Mouse (Mus musculus) intestine, postnatal 0 days (tissue): ENCODE data around the gene Nlgn2. TPM values are rescaled to one million over a fixed set of nuclear protein-coding genes. Genes with fewer than 3 reads are reported as not detected.

Experiments used
- ATAC-seq: fragments of 200-750 bp; cut with Nextera tagmentation; 2 replicates; pipeline ENCODE4 v1.8.0; 2017; ENCODE audit warnings: mild to moderate bottlenecking, moderate TSS enrichment, moderate library complexity
- H3K27ac ChIP-seq: fragments of 300-500 bp; sonication (generic); 2 replicates; pipeline ENCODE4 v1.5.1; 2014; ENCODE audit warnings: mild to moderate bottlenecking, low read depth, low read length, moderate library complexity
- H3K27me3 ChIP-seq: fragments of 300-500 bp; sonication (generic); replicated peaks from 2 replicates; pipeline ENCODE4 v1.6.1; 2014; ENCODE audit warnings: low read length, mixed read lengths; ENCODE audit not compliant: control insufficient read depth, insufficient read depth
- H3K36me3 ChIP-seq: fragments of 300-500 bp; sonication (generic); 2 replicates; pipeline ENCODE4 v1.6.1; 2014; ENCODE audit warnings: mild to moderate bottlenecking, moderate library complexity; ENCODE audit not compliant: control insufficient read depth, insufficient read depth
- H3K4me1 ChIP-seq: fragments of 300-500 bp; sonication (generic); replicated peaks from 2 replicates; pipeline ENCODE4 v1.6.1; 2014; ENCODE audit warnings: antibody characterized with exemption, low read length, mixed read lengths; ENCODE audit not compliant: control insufficient read depth, insufficient read depth
- H3K4me2 ChIP-seq: fragments of 300-500 bp; sonication (generic); replicated peaks from 2 replicates; pipeline ENCODE4 v1.6.1; 2014; ENCODE audit warnings: low read depth, mild to moderate bottlenecking, moderate library complexity
- H3K4me3 ChIP-seq: fragments of 300-500 bp; sonication (generic); 2 replicates; pipeline ENCODE4 v1.5.1; 2014; ENCODE audit warnings: low read depth, low read length
- H3K9ac ChIP-seq: fragments of 300-500 bp; sonication (generic); 2 replicates; pipeline ENCODE4 v1.6.1; 2014; ENCODE audit warnings: mild to moderate bottlenecking, low read depth, low read length
- H3K9me3 ChIP-seq: fragments of 300-500 bp; sonication (generic); 2 replicates; pipeline ENCODE4 v1.6.1; 2016; ENCODE audit warnings: mixed run types; ENCODE audit not compliant: control insufficient read depth
- CTCF ChIP-seq: sonication (generic); IDR thresholded peaks from 2 replicates; pipeline ENCODE4 v1.5.1; 2016; ENCODE audit warnings: low read depth, mild to moderate bottlenecking, control low read depth, antibody characterized with exemption, moderate library complexity
- WGBS: fragments of 180-500 bp; shearing (Covaris S2); extraction: QIAGEN DNeasy Blood & Tissue Kit; methylation state at CpG from one replicate; pipeline ENCODE4 v1.1.7; 2014; 5-methylcytosine and 5-hydroxymethylcytosine counted together
- polyA plus RNA-seq: library from polyadenylated mRNA; unstranded; fragments of >200 nt; fragmentation: Nextera tagmentation; extraction: Ambion mirVana; gene quantifications from 2 replicates; pipeline ENCODE4 v1.2.1, GENCODE M21; 2015

Nlgn2 gene
- polyA plus RNA-seq, 1 experiment from 2014 or later, result 1.8 TPM

DNA sequence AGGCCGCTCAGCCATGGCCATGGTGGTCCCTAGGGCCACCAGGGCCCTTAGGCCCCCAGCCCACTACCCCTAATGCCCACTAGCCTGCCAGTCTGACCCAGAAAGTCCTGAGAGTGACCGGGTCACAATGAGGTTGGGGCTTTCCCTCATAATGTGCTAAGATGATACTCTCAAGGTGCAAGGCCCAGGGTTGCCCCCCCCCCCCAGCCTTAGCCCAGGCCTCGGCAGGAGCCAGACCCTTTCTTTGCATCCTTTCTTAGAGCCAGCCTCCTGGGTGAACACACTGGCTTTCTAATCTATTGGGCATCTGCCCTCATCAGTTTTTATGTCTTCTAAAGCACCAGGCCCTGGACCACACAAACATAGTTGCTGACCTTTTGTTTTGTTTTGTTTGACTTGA, 15.5 kb downstream of the Nlgn2 start, which contains the start of gene Spem1:
TSS of gene Spem1 (minus strand) at position 101 of the 400 bp plus-strand sequence.
- Histone ChIP-seq H3K4me2 (no peak within 1 kb of the TSS), H3K27ac (no peak within 1 kb of the TSS), H3K4me3 (no peak within 1 kb of the TSS), H3K9me3 (no peaks in the 10 kb centered on the region), H3K4me1 (no peaks in the 10 kb centered on the region), H3K9ac (no peak within 1 kb of the TSS), H3K36me3 (peaks cover 15% of the 10 kb centered on the region; the same call in 1 of the 2 replicates), H3K27me3 (no peaks in the 10 kb centered on the region)
- 81% methylated on average over 3 of the region's 3 CpGs for whole genome bisulfite sequencing
- no peak for TF ChIP-seq CTCF
- ATAC-seq, result no peak

DNA sequence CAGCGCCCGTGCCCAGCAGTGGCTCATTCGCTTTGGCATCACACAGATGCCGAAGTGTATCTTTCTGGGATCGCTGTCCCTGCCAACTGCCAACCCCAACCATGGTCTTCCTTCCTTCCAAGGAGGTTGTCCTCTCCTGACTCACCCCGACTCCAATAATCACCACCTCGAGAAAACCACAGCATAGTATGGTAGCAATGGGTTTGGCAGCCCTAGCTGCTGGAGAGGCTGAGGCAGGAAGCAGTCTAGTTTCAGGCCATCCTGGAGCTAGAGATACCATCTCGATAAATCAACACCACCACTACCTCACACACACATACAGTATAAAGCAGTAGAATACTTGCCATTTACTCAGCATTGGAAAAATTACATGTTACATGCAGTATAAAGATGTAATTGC, 18.7 kb downstream of the Nlgn2 start:
- H3K4me1 ChIP-seq, result no peaks in the 10 kb centered on the region
- H3K27ac ChIP-seq, result no peak overlapping the region
- WGBS, result 91% methylated on average over 8 of the region's 8 CpGs
- no peaks in the 10 kb centered on the region for H3K9me3 ChIP-seq
- no peak overlapping the region for H3K9ac ChIP-seq
- no peak overlapping the region for H3K4me2 ChIP-seq
- no peak overlapping the region for H3K4me3 ChIP-seq
- H3K36me3 ChIP-seq, result no peaks in the 10 kb centered on the region
- ATAC-seq, result no peak
- no peak for TF ChIP-seq CTCF
- no peaks in the 10 kb centered on the region for H3K27me3 ChIP-seq

DNA sequence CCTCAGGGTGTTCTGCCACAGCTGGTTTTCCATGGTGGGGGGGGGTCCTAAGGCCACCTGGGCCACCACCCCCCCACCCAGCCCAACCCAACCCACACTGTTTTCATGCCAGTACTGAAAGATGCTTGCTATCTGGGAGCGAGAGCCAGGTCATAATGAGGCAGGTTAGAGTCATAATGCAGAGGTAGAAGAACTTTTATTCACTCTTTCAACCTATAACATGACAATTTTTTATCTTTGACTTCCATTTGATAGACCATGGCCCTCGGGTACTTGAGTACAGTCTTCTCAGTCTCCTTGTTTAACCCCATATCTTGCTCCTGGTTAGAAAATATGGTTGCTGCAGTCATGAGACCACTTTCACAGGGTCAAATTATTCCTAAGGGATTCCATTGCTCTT, 19.2 kb downstream of the Nlgn2 start, which contains the start of gene Spem2:
TSS of gene Spem2 (minus strand) at position 101 of the 400 bp plus-strand sequence.
- TF ChIP-seq CTCF, result no peak
- Histone ChIP-seq H3K4me2 (no peak within 1 kb of the TSS), H3K9me3 (no peaks in the 10 kb centered on the region), H3K36me3 (no peaks in the 10 kb centered on the region), H3K9ac (no peak within 1 kb of the TSS), H3K4me3 (no peak within 1 kb of the TSS), H3K27me3 (no peaks in the 10 kb centered on the region), H3K4me1 (no peaks in the 10 kb centered on the region), H3K27ac (no peak within 1 kb of the TSS)
- WGBS, result 83% methylated on average over 2 of the region's 2 CpGs
- no peak for ATAC-seq

DNA sequence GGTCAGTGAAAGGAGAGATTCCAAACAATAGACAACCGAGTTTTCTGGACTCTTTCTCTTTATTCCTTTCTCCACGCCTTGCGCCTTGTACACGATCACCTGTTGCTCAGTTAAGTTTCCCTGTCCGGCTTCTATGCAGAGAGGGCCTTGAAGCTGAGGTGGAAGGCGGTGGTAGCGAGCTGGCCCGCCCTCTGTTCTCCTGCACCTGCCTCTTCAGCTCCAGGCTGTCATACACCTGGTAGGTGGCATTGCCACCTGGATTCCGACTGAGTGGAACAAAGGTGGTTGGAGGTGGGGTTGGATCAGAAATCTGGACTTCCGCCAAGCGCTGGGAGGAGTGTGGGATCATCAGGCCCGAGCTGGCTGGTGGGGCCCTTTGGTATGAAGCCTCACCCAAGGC, 21.1 kb downstream of the Nlgn2 start:
- Histone ChIP-seq H3K4me1 (no peaks in the 10 kb centered on the region), H3K9me3 (no peaks in the 10 kb centered on the region), H3K9ac (no peak overlapping the region), H3K27ac (no peak overlapping the region), H3K4me3 (no peak overlapping the region), H3K36me3 (no peaks in the 10 kb centered on the region), H3K27me3 (no peaks in the 10 kb centered on the region), H3K4me2 (no peak overlapping the region; the same call in 1 of the 2 replicates)
- TF ChIP-seq CTCF, result no peak
- WGBS, result 60% methylated on average over 12 of the region's 12 CpGs
- ATAC-seq, result peak; percentile 85

DNA sequence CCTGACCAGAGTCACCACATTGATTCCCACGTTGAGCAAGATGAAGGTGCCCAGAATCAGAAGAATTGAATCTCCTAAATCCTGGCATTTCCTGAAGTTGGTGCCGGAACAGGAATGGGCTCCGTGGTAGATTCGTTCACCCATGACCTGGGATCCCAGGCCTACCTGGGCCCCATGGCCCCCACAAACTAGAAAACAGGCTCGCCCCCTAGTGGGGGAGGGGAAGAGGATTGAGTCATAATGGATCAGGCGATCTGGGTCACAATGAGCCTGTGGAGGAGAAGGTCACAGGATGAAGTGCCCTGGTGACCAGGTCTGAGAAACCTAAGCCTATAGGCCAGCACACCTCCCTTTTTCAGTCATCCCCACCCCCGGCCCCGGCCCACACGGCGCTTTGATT, 22.4 kb downstream of the Nlgn2 start, which contains the start of gene Gm39566:
TSS of gene Gm39566 (minus strand) at position 144 of the 400 bp plus-strand sequence.
- no peak for TF ChIP-seq CTCF
- Histone ChIP-seq H3K9ac (no peak within 1 kb of the TSS), H3K9me3 (no peaks in the 10 kb centered on the region), H3K36me3 (no peaks in the 10 kb centered on the region), H3K4me1 (no peaks in the 10 kb centered on the region), H3K27me3 (no peaks in the 10 kb centered on the region), H3K4me2 (no peak within 1 kb of the TSS), H3K4me3 (no peak within 1 kb of the TSS), H3K27ac (no peak within 1 kb of the TSS)
- ATAC-seq, result no peak
- WGBS, result 59% methylated on average over 10 of the region's 10 CpGs

DNA sequence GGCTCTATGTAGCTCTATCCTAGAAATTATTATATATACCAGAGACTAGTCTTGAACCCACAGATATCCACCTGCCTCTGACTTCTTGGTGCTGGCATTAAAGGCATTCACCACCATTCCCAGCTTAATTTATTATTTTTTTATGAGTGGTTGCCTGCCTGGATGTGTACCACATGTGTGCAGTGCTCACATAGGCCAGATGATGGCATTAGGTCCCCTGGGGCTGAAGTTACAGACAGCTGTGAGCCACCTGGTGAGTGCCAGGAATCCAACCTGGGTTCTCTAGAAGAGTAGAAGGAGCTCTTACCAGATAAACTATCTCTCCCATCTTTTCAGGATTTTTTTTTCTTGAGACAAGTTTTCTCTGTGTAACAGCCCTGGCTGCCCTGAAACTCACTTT, 27.3 kb downstream of the Nlgn2 start:
- Histone ChIP-seq H3K4me1 (no peaks in the 10 kb centered on the region), H3K4me2 (no peak overlapping the region), H3K9ac (no peak overlapping the region), H3K27me3 (no peaks in the 10 kb centered on the region), H3K4me3 (no peak overlapping the region), H3K9me3 (no peaks in the 10 kb centered on the region), H3K36me3 (no peaks in the 10 kb centered on the region), H3K27ac (no peak overlapping the region)
- TF ChIP-seq CTCF, result 0 out of 2 replicates have a peak, but pooled peaks have one; percentile 16
- no peak for ATAC-seq

DNA sequence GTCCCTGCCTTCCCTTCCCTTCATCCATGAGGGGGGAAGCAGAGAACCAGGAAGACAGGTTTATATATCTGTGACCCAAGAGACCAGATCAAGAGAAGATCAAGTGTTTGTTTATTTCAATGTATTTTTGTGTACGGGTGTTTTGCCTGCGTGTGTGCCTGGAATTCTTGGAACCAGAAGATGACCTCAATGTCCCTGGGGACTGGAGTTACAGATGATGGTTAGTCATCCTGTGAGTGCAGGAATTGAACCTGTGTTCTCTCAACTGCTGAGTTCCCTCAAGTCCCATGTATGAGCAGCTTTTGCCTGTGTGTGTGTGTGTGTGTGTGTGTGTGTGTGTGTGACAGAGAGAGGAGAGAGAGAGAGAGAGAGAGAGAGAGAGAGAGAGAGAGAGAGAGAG, 29.9 kb downstream of the Nlgn2 start:
- H3K4me1 ChIP-seq, result no peaks in the 10 kb centered on the region
- H3K27me3 ChIP-seq, result no peaks in the 10 kb centered on the region
- 55% methylated on average over 2 of the region's 2 CpGs for WGBS
- no peak overlapping the region for H3K9ac ChIP-seq
- ATAC-seq, result no peak
- no peak overlapping the region for H3K4me3 ChIP-seq
- no peaks in the 10 kb centered on the region for H3K9me3 ChIP-seq
- no peak overlapping the region for H3K4me2 ChIP-seq
- H3K27ac ChIP-seq, result no peak overlapping the region
- no peak for TF ChIP-seq CTCF
- no peaks in the 10 kb centered on the region for H3K36me3 ChIP-seq
